Mouse (Mus musculus): ENCODE data around the gene Gucy2d. TPM values are rescaled to one million over a fixed set of nuclear protein-coding genes. Genes with fewer than 3 reads are reported as not detected.

Gene Gucy2d
- polyA plus RNA-seq, 1 experiment, result not detected

DNA sequence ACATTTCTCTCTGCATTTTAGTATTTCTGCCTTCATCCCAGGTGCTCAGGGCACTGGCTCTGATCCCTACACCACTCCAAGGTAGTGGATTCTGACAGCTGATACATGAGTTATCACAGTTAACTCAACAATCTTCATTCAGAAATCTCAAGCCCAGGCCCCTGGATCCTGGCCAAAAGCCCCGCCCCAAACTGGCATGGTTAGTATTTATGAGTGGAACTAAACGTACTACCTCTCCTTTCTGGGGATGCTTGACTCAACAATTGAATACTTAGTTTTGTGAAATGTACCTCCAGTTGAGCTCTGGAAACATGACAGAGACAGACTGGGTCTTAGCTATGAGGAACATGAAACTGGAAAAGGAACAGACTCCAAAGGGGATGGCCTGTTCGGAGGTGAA, 6.7 kb downstream of the Gucy2d start:
- no peak overlapping the region for H3K27ac ChIP-seq (ENCODE audit: insufficient read depth, low read length)
- 69% methylated on average over 3 of the region's 3 CpGs for WGBS
- no peak for DNase-seq (ENCODE audit: low read depth in 1 of 2, low spot score in 2 of 2)
- H3K27me3 ChIP-seq (ENCODE audit: control insufficient read depth, insufficient read depth, low read length), result no peaks in the 10 kb centered on the region
- TF ChIP-seq POLR2A (IDR thresholded peaks at IDR 0.05; ENCODE audit: low read depth, low read length) (no peak), CTCF (IDR thresholded peaks at IDR 0.05; ENCODE audit: extremely low read depth, insufficient read depth, insufficient read length, insufficient replicate concordance) (no peak)
- H3K36me3 ChIP-seq (ENCODE audit: control insufficient read depth, insufficient read depth, low read length), result no peaks in the 10 kb centered on the region
- H3K4me1 ChIP-seq (ENCODE audit: control insufficient read depth, insufficient read depth, insufficient read length), result no peaks in the 10 kb centered on the region
- no peak overlapping the region for H3K4me3 ChIP-seq (ENCODE audit: extremely low read depth, insufficient read depth, insufficient read length)

DNA sequence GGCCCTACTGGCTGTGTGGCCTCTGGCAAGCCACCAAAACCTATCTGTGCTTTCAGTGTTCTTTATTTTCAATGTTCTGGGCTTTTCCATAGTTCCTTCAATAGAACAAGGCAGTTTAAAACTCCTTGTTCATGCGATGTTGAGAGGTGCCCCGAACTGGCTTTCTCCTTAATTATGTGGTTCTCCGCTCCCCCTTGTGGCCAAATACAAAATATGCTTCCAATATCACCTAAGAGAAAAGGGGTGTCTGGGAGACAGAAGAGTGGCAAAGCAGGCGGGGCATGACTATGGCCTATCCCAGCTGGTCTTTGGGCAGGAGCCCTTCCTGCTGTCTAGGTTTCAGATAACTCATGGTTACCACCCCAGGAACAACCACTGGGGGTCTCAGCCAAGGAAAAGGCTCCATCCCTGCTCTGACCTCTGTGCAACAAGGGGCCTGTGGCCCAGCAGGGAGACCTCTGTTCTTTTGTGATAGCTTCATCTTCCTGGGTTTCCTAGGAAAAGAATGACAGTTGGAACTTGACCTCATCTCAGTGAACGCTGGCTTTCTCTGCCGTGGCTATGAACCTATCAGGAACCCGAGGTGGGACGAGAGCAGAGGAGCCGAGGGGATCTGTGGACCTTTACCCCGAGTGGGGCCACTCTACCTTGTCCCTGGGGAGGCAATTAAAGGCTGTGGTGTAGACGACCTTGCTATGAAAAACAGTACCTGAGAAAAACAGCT, 7.5 kb downstream of the Gucy2d start:
- no peaks in the 10 kb centered on the region for H3K36me3 ChIP-seq (ENCODE audit: control insufficient read depth, insufficient read depth, low read length)
- H3K4me3 ChIP-seq (ENCODE audit: extremely low read depth, insufficient read depth, insufficient read length), result no peak overlapping the region
- peak in 1 of 2 experiments; percentile 4 for DNase-seq (ENCODE audit: low read depth in 1 of 2, low spot score in 2 of 2)
- TF ChIP-seq CTCF (IDR thresholded peaks at IDR 0.05; ENCODE audit: extremely low read depth, insufficient read depth, insufficient read length, insufficient replicate concordance) (no peak), POLR2A (IDR thresholded peaks at IDR 0.05; ENCODE audit: low read depth, low read length) (no peak)
- no peak overlapping the region for H3K27ac ChIP-seq (ENCODE audit: insufficient read depth, low read length)
- WGBS, result 60% methylated on average over 11 of the region's 11 CpGs
- no peaks in the 10 kb centered on the region for H3K27me3 ChIP-seq (ENCODE audit: control insufficient read depth, insufficient read depth, low read length)
- H3K4me1 ChIP-seq (ENCODE audit: control insufficient read depth, insufficient read depth, insufficient read length), result no peaks in the 10 kb centered on the region

- WGBS, result 79% methylated on average over 5 of the region's 5 CpGs
- no peaks in the 10 kb centered on the region for H3K27me3 ChIP-seq (ENCODE audit: control insufficient read depth, insufficient read depth, low read length)
- TF ChIP-seq CTCF (IDR thresholded peaks at IDR 0.05; ENCODE audit: extremely low read depth, insufficient read depth, insufficient read length, insufficient replicate concordance) (no peak), POLR2A (IDR thresholded peaks at IDR 0.05; ENCODE audit: low read depth, low read length) (no peak)
- no peaks in the 10 kb centered on the region for H3K36me3 ChIP-seq (ENCODE audit: control insufficient read depth, insufficient read depth, low read length)
- H3K4me3 ChIP-seq (ENCODE audit: extremely low read depth, insufficient read depth, insufficient read length), result no peak overlapping the region
- no peak for DNase-seq (ENCODE audit: low read depth in 1 of 2, low spot score in 2 of 2)
- H3K4me1 ChIP-seq (ENCODE audit: control insufficient read depth, insufficient read depth, insufficient read length), result no peaks in the 10 kb centered on the region
- no peak overlapping the region for H3K27ac ChIP-seq (ENCODE audit: insufficient read depth, low read length)
These were observed 8.1 kb downstream of the Gucy2d start for GRCm38 (mm10) chr7:98448309-98448630.

- DNase-seq (ENCODE audit: low read depth in 1 of 2, low spot score in 2 of 2), result no peak
- H3K36me3 ChIP-seq (ENCODE audit: control insufficient read depth, insufficient read depth, low read length), result no peaks in the 10 kb centered on the region
- no peaks in the 10 kb centered on the region for H3K4me1 ChIP-seq (ENCODE audit: control insufficient read depth, insufficient read depth, insufficient read length)
- H3K27me3 ChIP-seq (ENCODE audit: control insufficient read depth, insufficient read depth, low read length), result no peaks in the 10 kb centered on the region
- TF ChIP-seq CTCF (IDR thresholded peaks at IDR 0.05; ENCODE audit: extremely low read depth, insufficient read depth, insufficient read length, insufficient replicate concordance), result no peak
- no peak for TF ChIP-seq POLR2A (IDR thresholded peaks at IDR 0.05; ENCODE audit: low read depth, low read length)
- no peak overlapping the region for H3K4me3 ChIP-seq (ENCODE audit: extremely low read depth, insufficient read depth, insufficient read length)
- 84% methylated on average over 9 of the region's 9 CpGs for WGBS
- no peak overlapping the region for H3K27ac ChIP-seq (ENCODE audit: insufficient read depth, low read length)
These were observed 9.5 kb downstream of the Gucy2d start for GRCm38 (mm10) chr7:98449696-98450095.

GRCm38 (mm10) chr7:98454397-98455120, 14.3 kb downstream of the Gucy2d start:
- TF ChIP-seq POLR2A (IDR thresholded peaks at IDR 0.05; ENCODE audit: low read depth, low read length), result no peak
- no peak for TF ChIP-seq CTCF (IDR thresholded peaks at IDR 0.05; ENCODE audit: extremely low read depth, insufficient read depth, insufficient read length, insufficient replicate concordance)
- Histone ChIP-seq H3K27me3 (ENCODE audit: control insufficient read depth, insufficient read depth, low read length) (no peaks in the 10 kb centered on the region), H3K27ac (ENCODE audit: insufficient read depth, low read length) (no peak overlapping the region), H3K4me3 (ENCODE audit: extremely low read depth, insufficient read depth, insufficient read length) (no peak overlapping the region), H3K4me1 (ENCODE audit: control insufficient read depth, insufficient read depth, insufficient read length) (no peaks in the 10 kb centered on the region), H3K36me3 (ENCODE audit: control insufficient read depth, insufficient read depth, low read length) (no peaks in the 10 kb centered on the region)
- WGBS, result 86% methylated on average over 10 of the region's 10 CpGs
- DNase-seq (ENCODE audit: low read depth in 1 of 2, low spot score in 2 of 2), result no peak

GRCm38 (mm10) chr7:98460319-98460718, 20.1 kb downstream of the Gucy2d start:
- H3K36me3 ChIP-seq (ENCODE audit: control insufficient read depth, insufficient read depth, low read length), result no peaks in the 10 kb centered on the region
- no peak for DNase-seq (ENCODE audit: low read depth in 1 of 2, low spot score in 2 of 2)
- no peak overlapping the region for H3K4me3 ChIP-seq (ENCODE audit: extremely low read depth, insufficient read depth, insufficient read length)
- H3K27me3 ChIP-seq (ENCODE audit: control insufficient read depth, insufficient read depth, low read length), result no peaks in the 10 kb centered on the region
- H3K4me1 ChIP-seq (ENCODE audit: control insufficient read depth, insufficient read depth, insufficient read length), result no peaks in the 10 kb centered on the region
- H3K27ac ChIP-seq (ENCODE audit: insufficient read depth, low read length), result no peak overlapping the region
- no peak for TF ChIP-seq POLR2A (IDR thresholded peaks at IDR 0.05; ENCODE audit: low read depth, low read length)
- no peak for TF ChIP-seq CTCF (IDR thresholded peaks at IDR 0.05; ENCODE audit: extremely low read depth, insufficient read depth, insufficient read length, insufficient replicate concordance)
- 78% methylated on average over 7 of the region's 7 CpGs for WGBS

GRCm38 (mm10) chr7:98469089-98469488, 28.9 kb downstream of the Gucy2d start:
- DNase-seq (ENCODE audit: low read depth in 1 of 2, low spot score in 2 of 2), result no peak
- 30% methylated on average over 3 of the region's 3 CpGs for WGBS
- Histone ChIP-seq H3K4me1 (ENCODE audit: control insufficient read depth, insufficient read depth, insufficient read length) (no peaks in the 10 kb centered on the region; the same call in 1 of the 2 replicates), H3K27ac (ENCODE audit: insufficient read depth, low read length) (no peak overlapping the region), H3K36me3 (ENCODE audit: control insufficient read depth, insufficient read depth, low read length) (no peaks in the 10 kb centered on the region), H3K4me3 (ENCODE audit: extremely low read depth, insufficient read depth, insufficient read length) (no peak overlapping the region), H3K27me3 (ENCODE audit: control insufficient read depth, insufficient read depth, low read length) (no peaks in the 10 kb centered on the region)
- TF ChIP-seq CTCF (IDR thresholded peaks at IDR 0.05; ENCODE audit: extremely low read depth, insufficient read depth, insufficient read length, insufficient replicate concordance) (no peak), POLR2A (IDR thresholded peaks at IDR 0.05; ENCODE audit: low read depth, low read length) (no peak)

All from spleen, adult 2 months (tissue).